Mouse (Mus musculus): ENCODE measurements around the gene Cdc5l. TPM values are rescaled to one million over a fixed set of nuclear protein-coding genes. Genes with fewer than 3 reads are reported as not detected.
"Not testable (repeated sequence)": the region's sequence is repeated elsewhere in the genome, so short reads cannot be mapped to it uniquely, and the experiment has no call there.

The Cdc5l gene
- total RNA-seq (2021), result 10 to 100 TPM; 37.2 to 38.9 TPM
- long read RNA-seq, experiment 1, transcript Cdc5l-201 (16 exons, 3,027 nt), result major isoform, 21 of 27 reads
- long read RNA-seq, experiment 1, partial matches to known transcripts, result 5 of 27 reads
- long read RNA-seq, experiment 1, other reads (novel, unspliced or antisense), result 1 of 27 reads
- long read RNA-seq, experiment 2, transcript Cdc5l-201 (16 exons, 3,027 nt), result major isoform, 18 of 23 reads
- long read RNA-seq, experiment 2, partial matches to known transcripts, result 4 of 23 reads
- long read RNA-seq, experiment 2, other reads (novel, unspliced or antisense), result 1 of 23 reads

- DNase-seq (ENCODE audit: low spot score), result peak; percentile 98
Measured at GRCm38 (mm10) chr17:45433419-45434261, at the start of gene Cdc5l. Cdc5l (minus strand) TSS chr17:45433737.

- DNase-seq (ENCODE audit: low spot score), result no peak
Measured at GRCm38 (mm10) chr17:45480429-45480828, 46.9 kb upstream of the Cdc5l start.

GRCm38 (mm10) chr17:45478234-45478825 lies 44.8 kb upstream of the Cdc5l start:
- peak; percentile 73 for DNase-seq (ENCODE audit: low spot score)

- DNase-seq (ENCODE audit: low spot score), result peak; percentile 14
Measured at GRCm38 (mm10) chr17:45474669-45475465, 41.3 kb upstream of the Cdc5l start, which contains the start of gene Spats1. Spats1 (minus strand) TSS chr17:45475415.

- no peak for DNase-seq (ENCODE audit: low spot score)
Measured at GRCm38 (mm10) chr17:45474146-45474545, 40.6 kb upstream of the Cdc5l start.

- no peak for DNase-seq (ENCODE audit: low spot score)
Measured at GRCm38 (mm10) chr17:45473667-45474066, 40.1 kb upstream of the Cdc5l start.

- DNase-seq (ENCODE audit: low spot score), result no peak
Measured at GRCm38 (mm10) chr17:45470726-45471125, 37.2 kb upstream of the Cdc5l start.

- DNase-seq (ENCODE audit: low spot score), result no peak
Measured at GRCm38 (mm10) chr17:45468302-45468701, 34.8 kb upstream of the Cdc5l start.

- no peak for DNase-seq (ENCODE audit: low spot score)
Measured at GRCm38 (mm10) chr17:45466701-45467100, 33.2 kb upstream of the Cdc5l start.

GRCm38 (mm10) chr17:45464255-45464654 lies 30.7 kb upstream of the Cdc5l start:
- DNase-seq (ENCODE audit: low spot score), result no peak

GRCm38 (mm10) chr17:45462506-45462905 lies 29.0 kb upstream of the Cdc5l start:
- DNase-seq (ENCODE audit: low spot score), result no peak

GRCm38 (mm10) chr17:45459062-45459461 lies 25.5 kb upstream of the Cdc5l start:
- no peak for DNase-seq (ENCODE audit: low spot score)

- no peak for DNase-seq (ENCODE audit: low spot score)
Measured at GRCm38 (mm10) chr17:45458516-45458915, 25.0 kb upstream of the Cdc5l start.

GRCm38 (mm10) chr17:45457487-45457886 lies 23.9 kb upstream of the Cdc5l start:
- no peak for DNase-seq (ENCODE audit: low spot score)

GRCm38 (mm10) chr17:45456260-45457152 lies 23.0 kb upstream of the Cdc5l start:
- no peak for DNase-seq (ENCODE audit: low spot score)

- not testable (repeated sequence) for DNase-seq (ENCODE audit: low spot score)
Measured at GRCm38 (mm10) chr17:45455783-45456182, 22.2 kb upstream of the Cdc5l start.

GRCm38 (mm10) chr17:45454794-45455193 lies 21.3 kb upstream of the Cdc5l start:
- no peak for DNase-seq (ENCODE audit: low spot score)

GRCm38 (mm10) chr17:45452271-45452670 lies 18.7 kb upstream of the Cdc5l start:
- DNase-seq (ENCODE audit: low spot score), result no peak

GRCm38 (mm10) chr17:45450153-45450552 lies 16.6 kb upstream of the Cdc5l start:
- DNase-seq (ENCODE audit: low spot score), result no peak

GRCm38 (mm10) chr17:45449586-45449985 lies 16.0 kb upstream of the Cdc5l start:
- no peak for DNase-seq (ENCODE audit: low spot score)

Measured in gastrocnemius, adult 18-20 months (tissue).